Mouse (Mus musculus) splenic B cell, adult 2 months (primary cell): ENCODE results near the gene Gm3435.

ENCODE experiments used
- DNase-seq: peaks from one replicate; pipeline ENCODE4 v3.0.0-alpha.2; 2011; ENCODE audit warnings: low read depth, low spot score
- H3K27me3 ChIP-seq: 2 replicates; pipeline ENCODE4 v1.6.1; 2012; ENCODE audit warnings: mild to moderate bottlenecking, low read length, moderate library complexity, mixed read lengths; ENCODE audit not compliant: control insufficient read depth, poor library complexity, insufficient read depth, severe bottlenecking
- H3K36me3 ChIP-seq: 2 replicates; pipeline ENCODE4 v1.6.1; 2012; ENCODE audit warnings: mild to moderate bottlenecking, low read length, moderate library complexity, mixed read lengths; ENCODE audit not compliant: control insufficient read depth, poor library complexity, insufficient read depth, severe bottlenecking

The Gm3435 gene

DNA sequence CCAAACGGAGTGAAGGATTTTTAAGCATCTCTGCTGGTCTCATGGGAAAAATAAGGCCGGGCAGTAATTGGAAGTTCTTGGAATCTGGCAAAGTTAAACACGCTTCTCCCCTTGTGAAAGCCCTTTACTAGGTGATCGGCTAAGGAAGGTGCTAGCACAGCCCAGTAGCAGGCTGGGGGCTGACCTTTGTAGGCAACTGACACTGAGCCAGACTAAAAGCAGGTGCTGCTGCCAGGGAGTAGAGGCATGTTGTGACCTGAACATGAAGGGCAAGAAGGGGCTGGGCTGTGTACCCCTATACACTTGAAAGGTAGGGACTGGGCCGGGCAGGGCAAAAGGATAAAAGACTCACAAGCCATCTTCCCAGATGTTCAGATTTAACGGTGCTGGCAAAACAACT lies 50.4 kb downstream of the Gm3435 start:
- DNase-seq, result no peak
- no peaks in the 10 kb centered on the region for H3K27me3 ChIP-seq
- peaks cover 17% of the 10 kb centered on the region for H3K36me3 ChIP-seq

DNA sequence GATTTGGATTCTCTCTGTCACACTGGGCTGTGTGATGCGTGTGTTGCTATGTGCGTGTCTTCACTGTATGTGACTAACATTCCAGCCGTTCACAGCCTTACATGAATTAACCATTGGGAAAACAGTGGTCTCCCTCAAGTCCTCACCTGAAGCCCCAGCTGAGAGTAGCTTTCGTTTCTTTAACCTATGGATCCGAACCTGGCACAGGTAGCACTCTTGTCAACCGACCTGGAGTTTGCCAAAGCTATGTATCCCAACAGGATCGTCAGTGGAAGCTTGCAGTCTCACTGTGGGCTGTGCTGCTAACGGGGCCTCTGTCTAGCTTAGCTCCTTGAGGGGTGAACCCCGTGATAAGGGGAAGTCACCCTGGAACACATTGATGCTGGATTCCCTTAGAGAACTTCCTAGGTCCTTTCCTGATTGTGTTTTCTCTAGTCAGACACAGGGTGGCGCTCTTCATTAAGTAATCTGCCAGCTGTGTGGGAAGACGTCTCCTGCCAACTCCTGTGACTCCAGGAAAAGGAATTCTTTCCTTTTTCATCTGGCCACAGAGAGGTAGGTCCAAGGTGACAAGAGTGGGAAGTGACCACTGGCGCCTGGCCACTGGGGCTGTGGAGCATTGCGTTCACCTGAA lies 55.5 kb downstream of the Gm3435 start:
- DNase-seq, result peak; percentile 38
- peaks cover 4% of the 10 kb centered on the region; the same call in 1 of the 2 replicates for H3K36me3 ChIP-seq
- H3K27me3 ChIP-seq, result no peaks in the 10 kb centered on the region

DNA sequence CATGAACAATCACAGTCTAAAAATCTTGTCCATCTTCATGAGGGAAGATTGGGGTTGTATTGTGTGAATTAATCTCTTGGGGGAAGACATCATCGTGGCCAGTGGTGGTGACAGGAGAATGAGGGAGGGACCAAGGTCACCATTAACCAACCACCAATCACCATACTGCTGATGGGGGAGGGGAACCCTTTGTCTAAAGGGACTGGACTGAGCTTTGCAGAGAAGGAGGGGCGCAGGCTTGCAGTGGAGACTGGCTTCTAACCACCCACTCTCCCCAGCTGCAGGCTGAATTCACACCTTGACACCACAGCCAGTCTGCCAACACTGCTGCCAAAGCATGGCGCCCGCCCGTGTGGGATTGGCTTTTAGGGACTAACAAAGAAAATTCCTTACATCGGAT lies 56.1 kb downstream of the Gm3435 start:
- H3K27me3 ChIP-seq, result no peaks in the 10 kb centered on the region
- no peak for DNase-seq

DNA sequence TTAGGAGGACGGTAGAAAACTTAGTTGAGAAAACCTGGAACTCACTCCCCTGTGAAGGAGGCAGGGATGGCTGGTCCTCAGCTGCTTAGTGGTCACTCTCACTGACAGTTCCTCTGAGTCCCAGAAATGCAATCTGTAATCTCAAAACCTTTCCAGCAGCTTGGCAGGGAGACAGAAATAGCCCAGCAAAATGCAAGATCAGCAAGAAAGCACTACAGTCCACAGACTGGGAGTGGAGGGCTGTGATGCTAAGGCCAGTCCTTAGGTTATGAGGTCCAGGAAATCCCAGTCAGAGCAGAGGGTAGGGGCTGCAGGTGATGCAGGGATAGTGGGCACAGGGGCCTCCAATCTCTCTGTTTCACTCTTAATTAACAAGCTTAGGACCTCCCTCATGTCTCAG lies 56.9 kb downstream of the Gm3435 start:
- no peaks in the 10 kb centered on the region; the same call in 1 of the 2 replicates for H3K36me3 ChIP-seq
- no peaks in the 10 kb centered on the region for H3K27me3 ChIP-seq
- DNase-seq, result no peak

More for the DNA sequence above, 56.1 kb downstream of the Gm3435 start:
- H3K36me3 ChIP-seq, result peaks cover 4% of the 10 kb centered on the region; the same call in 1 of the 2 replicates

GRCm38 (mm10) chr17:15068040-15068792 lies 58.2 kb downstream of the Gm3435 start:
- Histone ChIP-seq H3K36me3 (no peaks in the 10 kb centered on the region; the same call in 1 of the 2 replicates), H3K27me3 (no peaks in the 10 kb centered on the region)
- no peak for DNase-seq

DNA sequence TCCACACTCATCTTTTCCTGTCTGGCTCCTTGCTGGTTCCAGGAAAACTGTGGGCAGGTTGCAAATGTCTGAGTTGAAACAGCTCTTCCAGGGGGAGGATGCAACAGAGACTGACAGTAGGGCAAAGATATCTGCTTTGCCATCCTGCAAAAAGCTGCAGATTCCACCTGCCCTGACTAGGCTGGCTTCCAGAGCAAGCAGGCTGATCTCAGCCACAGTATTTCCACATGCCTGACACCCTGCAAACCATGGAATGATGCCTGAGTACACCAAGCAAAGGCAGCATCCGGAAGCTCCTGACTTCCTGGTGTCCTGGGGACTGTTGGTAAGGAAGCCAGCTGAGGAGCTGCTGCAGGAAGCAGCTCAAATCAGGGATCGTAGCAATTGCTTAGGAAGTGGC lies 59.1 kb downstream of the Gm3435 start:
- H3K27me3 ChIP-seq, result no peaks in the 10 kb centered on the region
- no peaks in the 10 kb centered on the region for H3K36me3 ChIP-seq
- no peak for DNase-seq
